Mouse (Mus musculus): ENCODE data around the gene Naa50. TPM values are rescaled to one million over a fixed set of nuclear protein-coding genes. Genes with fewer than 3 reads are reported as not detected.

Naa50 gene
- polyA plus RNA-seq, 1 experiment from 2014 or later = 121 TPM

DNA sequence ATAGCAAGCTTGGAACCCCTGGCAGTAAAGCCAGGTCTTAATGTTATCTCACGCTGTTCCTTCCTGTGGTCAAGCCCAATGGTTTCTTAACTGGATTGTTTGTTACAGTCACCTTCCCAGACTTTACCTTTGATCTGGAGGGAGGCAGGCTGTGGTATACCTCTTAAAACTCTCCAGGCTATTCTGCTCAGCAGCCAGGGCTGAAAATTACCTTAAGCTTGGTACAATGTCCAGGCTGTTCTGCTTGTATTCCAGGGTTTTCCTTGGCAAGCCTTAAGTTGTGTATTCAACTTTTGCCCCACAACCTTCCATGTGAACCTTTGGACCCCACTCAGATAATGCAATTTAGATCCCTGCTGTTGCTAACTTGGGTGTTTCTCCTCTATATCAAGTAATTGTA lies 35.4 kb downstream of the Naa50 start:
- H3K4me2 ChIP-seq = 0 out of 2 replicates have a peak overlapping the region, but pooled peaks have one; percentile 69
- H3K9ac ChIP-seq (replicated peaks) = no peak overlapping the region

DNA sequence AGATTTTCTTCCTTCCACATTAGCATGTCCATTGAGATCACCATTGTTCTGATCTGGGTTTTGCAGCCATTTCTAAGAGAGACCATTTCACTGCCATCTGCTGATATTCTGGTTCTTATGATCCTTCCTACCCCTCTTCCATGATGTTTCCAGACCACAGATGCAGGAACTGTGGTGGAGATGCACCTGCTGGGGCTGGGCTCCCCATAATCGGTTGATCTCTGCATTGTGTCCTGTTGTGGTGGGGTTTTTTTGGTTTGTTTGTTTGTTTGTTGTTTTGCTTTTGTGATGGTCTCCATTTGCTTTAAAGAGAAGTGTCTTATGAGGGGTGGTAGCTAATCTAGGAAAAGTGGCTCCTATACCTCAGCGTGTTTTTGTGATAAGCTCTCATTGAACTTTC lies 36.9 kb downstream of the Naa50 start:
- no peaks in the 10 kb centered on the region for H3K9me3 ChIP-seq
- ATAC-seq (ENCODE audit: insufficient number of reproducible peaks, insufficient read depth, low FRiP score, low TSS enrichment, low read depth) = no peak
- H3K27me3 ChIP-seq = no peaks in the 10 kb centered on the region
- peaks cover 17% of the 10 kb centered on the region for H3K4me1 ChIP-seq (replicated peaks)
- no peak overlapping the region for H3K9ac ChIP-seq (replicated peaks)
- 91% methylated on average over 2 of the region's 2 CpGs for WGBS
- peaks cover 2% of the 10 kb centered on the region; the same call in 1 of the 2 replicates for H3K36me3 ChIP-seq
- no peak overlapping the region for H3K27ac ChIP-seq
- no peak overlapping the region for H3K4me3 ChIP-seq (replicated peaks)
- H3K4me2 ChIP-seq = no peak overlapping the region

More for the DNA sequence above, 35.4 kb downstream of the Naa50 start:
- Histone ChIP-seq H3K4me1 (replicated peaks) (peaks cover 17% of the 10 kb centered on the region), H3K4me3 (replicated peaks) (no peak overlapping the region; the same call in 1 of the 2 replicates), H3K36me3 (no peaks in the 10 kb centered on the region), H3K9me3 (no peaks in the 10 kb centered on the region), H3K27ac (no peak overlapping the region), H3K27me3 (no peaks in the 10 kb centered on the region)
- ATAC-seq (ENCODE audit: insufficient number of reproducible peaks, insufficient read depth, low FRiP score, low TSS enrichment, low read depth) = no peak
- 54% methylated on average over 1 of the region's 1 CpGs for WGBS

DNA sequence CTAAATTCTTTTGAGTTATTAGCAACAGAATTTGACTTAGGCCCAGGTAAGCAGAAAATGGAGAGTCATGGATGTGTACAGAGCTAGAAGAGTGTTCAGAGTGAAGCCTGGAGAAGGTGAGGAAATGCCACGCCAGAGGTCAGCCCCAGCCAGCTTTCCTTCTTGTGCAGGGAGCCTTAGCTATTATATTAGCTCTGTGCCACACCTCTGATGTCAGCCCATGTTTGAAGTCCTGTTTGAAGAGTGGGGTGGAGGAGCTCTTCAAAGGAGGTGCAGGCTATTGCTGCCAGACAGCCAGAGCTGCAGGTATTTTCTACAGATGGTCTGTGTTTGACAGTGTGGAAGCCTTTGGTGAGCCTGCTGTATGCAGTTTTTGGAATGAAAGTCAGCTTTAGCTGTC lies 38.9 kb downstream of the Naa50 start:
- no peak for ATAC-seq (ENCODE audit: insufficient number of reproducible peaks, insufficient read depth, low FRiP score, low TSS enrichment, low read depth)

DNA sequence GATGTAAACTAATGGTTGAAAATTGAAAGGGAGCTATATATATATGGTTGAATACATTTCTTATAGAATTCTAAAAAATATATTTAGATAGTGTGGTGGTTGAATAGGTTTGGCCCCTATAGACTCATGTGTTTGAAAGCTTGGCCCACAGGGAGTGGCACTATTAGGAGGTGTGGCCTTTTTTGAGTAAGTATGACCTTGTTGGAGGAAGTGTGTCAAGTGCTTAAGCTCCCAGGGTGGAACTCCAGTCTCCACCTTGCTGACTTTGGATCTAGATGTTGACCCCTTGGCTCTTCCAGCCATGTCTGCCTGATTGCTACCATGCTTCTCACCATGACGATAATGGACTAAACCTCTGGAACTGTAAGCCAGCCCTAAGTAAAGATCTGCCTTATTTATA lies 43.0 kb downstream of the Naa50 start:
- peaks cover 12% of the 10 kb centered on the region for H3K4me1 ChIP-seq (replicated peaks)
- whole genome bisulfite sequencing = 91% methylated on average over 1 of the region's 1 CpGs
- H3K9me3 ChIP-seq = no peaks in the 10 kb centered on the region
- H3K27me3 ChIP-seq = no peaks in the 10 kb centered on the region
- H3K9ac ChIP-seq (replicated peaks) = no peak overlapping the region
- no peak for ATAC-seq (ENCODE audit: insufficient number of reproducible peaks, insufficient read depth, low FRiP score, low TSS enrichment, low read depth)
- H3K4me2 ChIP-seq = no peak overlapping the region
- H3K4me3 ChIP-seq (replicated peaks) = no peak overlapping the region
- H3K36me3 ChIP-seq = peaks cover 6% of the 10 kb centered on the region; the same call in 1 of the 2 replicates
- no peak overlapping the region for H3K27ac ChIP-seq

More for the DNA sequence above, 38.9 kb downstream of the Naa50 start:
- no peaks in the 10 kb centered on the region for H3K9me3 ChIP-seq
- WGBS = 50% methylated on average over 1 of the region's 1 CpGs
- peaks cover 6% of the 10 kb centered on the region; the same call in 1 of the 2 replicates for H3K36me3 ChIP-seq
- H3K4me1 ChIP-seq (replicated peaks) = peaks cover 17% of the 10 kb centered on the region
- no peak overlapping the region for H3K4me2 ChIP-seq
- H3K27ac ChIP-seq = no peak overlapping the region
- H3K4me3 ChIP-seq (replicated peaks) = no peak overlapping the region
- H3K9ac ChIP-seq (replicated peaks) = no peak overlapping the region
- no peaks in the 10 kb centered on the region for H3K27me3 ChIP-seq

DNA sequence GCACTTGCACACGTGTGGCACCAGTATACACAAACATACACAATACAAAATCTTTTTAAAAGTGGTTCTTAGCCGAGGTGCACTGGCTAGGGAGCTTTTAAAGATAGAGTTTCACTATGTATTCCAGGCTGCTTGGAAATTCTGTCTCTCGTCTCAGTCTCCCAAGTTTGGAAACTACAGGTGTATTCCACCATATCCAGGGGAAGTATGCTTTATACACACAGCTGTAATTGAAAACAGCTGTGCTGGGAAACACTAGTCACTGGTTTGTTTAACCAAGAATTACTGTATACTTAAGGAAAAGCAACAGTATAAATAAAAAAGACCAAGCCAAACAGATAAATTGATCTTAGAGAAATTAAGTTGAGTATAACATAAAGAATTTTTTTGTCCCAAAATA lies 45.1 kb downstream of the Naa50 start:
- H3K27ac ChIP-seq = peak overlapping the region; percentile 50; the same call in 1 of the 2 replicates
- H3K27me3 ChIP-seq = no peaks in the 10 kb centered on the region
- no peak overlapping the region for H3K4me2 ChIP-seq
- 42% methylated on average over 3 of the region's 3 CpGs for WGBS
- peaks cover 6% of the 10 kb centered on the region; the same call in 1 of the 2 replicates for H3K9me3 ChIP-seq
- H3K4me3 ChIP-seq (replicated peaks) = no peak overlapping the region
- ATAC-seq (ENCODE audit: insufficient number of reproducible peaks, insufficient read depth, low FRiP score, low TSS enrichment, low read depth) = 0 out of 2 replicates have a peak, but pooled peaks have one; percentile 37
- peaks cover 12% of the 10 kb centered on the region for H3K4me1 ChIP-seq (replicated peaks)
- peaks cover 12% of the 10 kb centered on the region for H3K36me3 ChIP-seq
- no peak overlapping the region for H3K9ac ChIP-seq (replicated peaks)

DNA sequence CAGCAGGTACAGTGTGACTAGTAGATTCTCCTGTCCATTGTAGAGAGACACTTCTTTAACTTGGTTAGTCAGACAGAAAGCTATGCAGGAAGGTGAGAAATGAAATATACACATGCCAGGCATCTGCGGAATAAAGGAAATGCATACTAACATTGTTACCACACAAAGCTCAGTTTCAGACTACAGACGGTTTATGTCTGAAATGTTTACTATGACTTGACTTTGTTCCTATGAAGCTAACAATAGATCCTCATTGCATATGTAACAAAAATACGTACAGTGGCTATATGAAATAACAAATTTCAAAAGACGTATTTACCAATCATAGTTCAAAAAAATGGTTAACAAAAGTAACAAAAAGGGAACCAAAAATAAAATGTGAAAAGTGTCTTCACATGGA lies 47.5 kb downstream of the Naa50 start:
- Histone ChIP-seq H3K36me3 (peaks cover 5% of the 10 kb centered on the region), H3K4me1 (replicated peaks) (peaks cover 12% of the 10 kb centered on the region), H3K27ac (no peak overlapping the region), H3K4me3 (replicated peaks) (no peak overlapping the region), H3K9ac (replicated peaks) (no peak overlapping the region), H3K4me2 (no peak overlapping the region), H3K9me3 (peaks cover 6% of the 10 kb centered on the region; the same call in 1 of the 2 replicates), H3K27me3 (no peaks in the 10 kb centered on the region)
- no peak for ATAC-seq (ENCODE audit: insufficient number of reproducible peaks, insufficient read depth, low FRiP score, low TSS enrichment, low read depth)
- 95% methylated on average over 4 of the region's 4 CpGs for WGBS

DNA sequence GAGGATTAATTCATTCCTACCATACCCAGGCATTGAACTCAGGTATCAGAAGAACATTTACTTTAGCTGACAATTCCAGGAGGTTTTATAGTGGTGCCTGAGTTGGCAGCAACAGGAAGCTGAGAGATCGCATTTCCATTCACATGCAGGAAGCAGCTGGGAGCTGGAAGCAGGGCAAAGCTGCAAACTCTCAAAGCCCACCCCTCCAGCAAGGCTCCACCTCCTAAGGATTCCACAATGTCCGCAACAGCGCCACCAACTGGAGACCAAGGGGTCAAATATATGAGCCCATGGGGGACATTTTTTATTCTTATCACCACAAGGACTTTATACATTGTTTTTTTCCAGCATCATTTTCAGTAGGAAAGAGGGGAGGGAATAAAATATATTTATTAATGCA lies 49.1 kb downstream of the Naa50 start:
- Histone ChIP-seq H3K4me3 (replicated peaks) (no peak overlapping the region), H3K27me3 (no peaks in the 10 kb centered on the region), H3K9me3 (peaks cover 6% of the 10 kb centered on the region; the same call in 1 of the 2 replicates), H3K9ac (replicated peaks) (no peak overlapping the region), H3K4me2 (no peak overlapping the region), H3K4me1 (replicated peaks) (peaks cover 12% of the 10 kb centered on the region), H3K36me3 (peaks cover 5% of the 10 kb centered on the region), H3K27ac (no peak overlapping the region)
- no peak for ATAC-seq (ENCODE audit: insufficient number of reproducible peaks, insufficient read depth, low FRiP score, low TSS enrichment, low read depth)
- 91% methylated on average over 3 of the region's 3 CpGs for WGBS

DNA sequence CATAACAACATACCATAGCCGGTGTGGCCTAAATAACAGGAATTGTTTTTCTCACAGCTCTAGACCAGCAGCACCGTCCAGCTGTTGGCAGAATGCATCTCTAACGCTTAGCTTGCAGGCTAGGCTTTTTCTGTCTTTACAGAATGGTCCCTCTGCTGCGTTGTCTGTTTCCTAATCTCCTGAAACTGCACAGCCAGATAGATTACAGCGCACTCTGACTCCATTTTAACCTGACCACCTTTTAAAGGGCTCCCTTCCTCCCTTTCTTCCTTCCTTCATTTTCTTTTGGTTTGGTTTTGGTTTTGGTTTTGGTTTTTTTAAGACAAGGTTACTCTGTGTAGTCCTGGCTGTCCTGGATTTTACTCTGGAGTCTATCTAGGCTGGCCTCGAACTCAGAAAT lies 50.4 kb downstream of the Naa50 start:
- peaks cover 5% of the 10 kb centered on the region for H3K36me3 ChIP-seq
- H3K27ac ChIP-seq = no peak overlapping the region
- H3K4me1 ChIP-seq (replicated peaks) = peaks cover 3% of the 10 kb centered on the region; the same call in 1 of the 2 replicates
- H3K4me3 ChIP-seq (replicated peaks) = no peak overlapping the region
- no peaks in the 10 kb centered on the region for H3K27me3 ChIP-seq
- WGBS = 90% methylated on average over 6 of the region's 6 CpGs
- no peak for ATAC-seq (ENCODE audit: insufficient number of reproducible peaks, insufficient read depth, low FRiP score, low TSS enrichment, low read depth)
- peaks cover 6% of the 10 kb centered on the region; the same call in 1 of the 2 replicates for H3K9me3 ChIP-seq
- no peak overlapping the region for H3K9ac ChIP-seq (replicated peaks)
- no peak overlapping the region for H3K4me2 ChIP-seq

DNA sequence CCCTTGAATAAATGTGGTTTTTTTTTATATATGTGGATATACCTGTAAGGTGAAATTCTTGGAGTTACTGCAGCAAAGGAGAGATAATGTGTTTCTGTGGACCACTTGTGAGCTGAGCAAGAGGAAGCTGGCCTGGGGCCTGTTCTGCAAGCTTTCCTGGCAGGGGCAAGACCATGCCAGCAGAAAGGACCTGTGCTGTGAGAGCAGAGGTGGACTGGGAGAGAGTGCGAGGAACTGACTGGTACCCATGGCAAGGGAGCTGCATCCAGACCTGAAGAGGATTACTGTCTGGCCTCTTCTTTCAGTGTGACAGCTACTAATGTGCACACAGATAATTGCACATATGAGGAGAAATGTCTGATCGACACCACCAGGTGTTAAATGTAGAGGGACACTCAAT lies 51.3 kb downstream of the Naa50 start:
- Histone ChIP-seq H3K9me3 (peaks cover 6% of the 10 kb centered on the region; the same call in 1 of the 2 replicates), H3K9ac (replicated peaks) (no peak overlapping the region), H3K4me2 (no peak overlapping the region), H3K27me3 (no peaks in the 10 kb centered on the region), H3K4me3 (replicated peaks) (no peak overlapping the region), H3K27ac (no peak overlapping the region), H3K36me3 (peaks cover 5% of the 10 kb centered on the region), H3K4me1 (replicated peaks) (no peaks in the 10 kb centered on the region)
- no peak for ATAC-seq (ENCODE audit: insufficient number of reproducible peaks, insufficient read depth, low FRiP score, low TSS enrichment, low read depth)
- WGBS = 97% methylated on average over 2 of the region's 2 CpGs

DNA sequence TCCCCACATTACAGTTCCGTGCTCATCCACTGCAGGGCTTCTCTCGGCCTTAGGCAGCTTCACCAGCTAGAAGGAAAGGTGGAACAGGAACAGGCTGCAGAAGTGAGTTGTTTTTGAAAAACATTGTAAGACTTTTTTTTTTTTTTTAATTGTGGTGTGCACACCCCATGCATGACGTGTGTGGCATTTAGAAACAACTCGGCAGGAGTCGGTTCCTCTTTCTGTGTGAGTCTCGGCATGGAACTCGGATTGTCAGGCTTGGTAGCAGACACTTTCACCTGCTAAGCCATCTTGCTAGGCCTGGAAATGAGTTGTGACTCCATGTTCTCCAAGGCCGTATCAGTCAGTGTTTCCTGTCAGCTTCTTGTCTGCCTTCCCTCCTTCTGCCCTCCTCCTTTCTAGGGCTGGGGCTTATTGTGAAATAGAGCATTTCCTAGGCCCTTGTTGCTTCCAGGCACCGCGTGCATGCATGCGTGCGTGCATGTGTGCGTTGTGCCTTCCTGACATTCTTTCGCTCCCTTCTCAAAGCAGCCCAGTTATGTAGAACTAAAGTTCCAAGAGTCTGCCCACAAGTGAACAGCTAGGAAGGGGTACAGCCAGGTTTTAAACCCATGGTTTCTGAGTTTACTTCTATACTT lies 59.6 kb downstream of the Naa50 start:
- Histone ChIP-seq H3K9ac (replicated peaks) (no peak overlapping the region; the same call in 1 of the 2 replicates), H3K36me3 (peaks cover 43% of the 10 kb centered on the region), H3K4me1 (replicated peaks) (no peaks in the 10 kb centered on the region), H3K27me3 (no peaks in the 10 kb centered on the region), H3K9me3 (no peaks in the 10 kb centered on the region), H3K4me3 (replicated peaks) (no peak overlapping the region), H3K27ac (no peak overlapping the region), H3K4me2 (no peak overlapping the region)
- WGBS = 94% methylated on average over 14 of the region's 14 CpGs
- ATAC-seq (ENCODE audit: insufficient number of reproducible peaks, insufficient read depth, low FRiP score, low TSS enrichment, low read depth) = no peak

DNA sequence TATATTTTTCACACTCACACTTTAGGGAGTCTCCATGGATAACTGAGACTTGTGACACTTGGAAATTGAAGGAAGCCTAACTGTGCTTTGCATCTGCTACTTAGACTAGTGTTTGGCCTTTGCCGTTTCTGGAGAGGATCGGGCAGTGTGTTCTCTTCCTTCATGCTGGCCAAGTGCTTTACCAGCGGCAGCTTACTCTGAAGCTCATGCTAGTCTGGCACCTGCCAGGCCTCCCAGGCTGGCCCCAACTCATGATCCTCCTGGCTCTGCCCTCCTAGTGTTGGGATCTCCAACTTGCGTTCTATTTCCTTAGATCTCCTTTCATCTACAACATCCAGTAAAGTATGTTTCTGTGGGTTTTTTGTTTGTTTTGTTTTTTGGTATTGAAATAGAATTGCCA lies 60.5 kb downstream of the Naa50 start:
- Histone ChIP-seq H3K9ac (replicated peaks) (no peak overlapping the region), H3K9me3 (no peaks in the 10 kb centered on the region), H3K27ac (no peak overlapping the region), H3K36me3 (peaks cover 48% of the 10 kb centered on the region), H3K27me3 (no peaks in the 10 kb centered on the region), H3K4me3 (replicated peaks) (no peak overlapping the region), H3K4me2 (no peak overlapping the region), H3K4me1 (replicated peaks) (no peaks in the 10 kb centered on the region)
- 89% methylated on average over 4 of the region's 4 CpGs for WGBS
- no peak for ATAC-seq (ENCODE audit: insufficient number of reproducible peaks, insufficient read depth, low FRiP score, low TSS enrichment, low read depth)

DNA sequence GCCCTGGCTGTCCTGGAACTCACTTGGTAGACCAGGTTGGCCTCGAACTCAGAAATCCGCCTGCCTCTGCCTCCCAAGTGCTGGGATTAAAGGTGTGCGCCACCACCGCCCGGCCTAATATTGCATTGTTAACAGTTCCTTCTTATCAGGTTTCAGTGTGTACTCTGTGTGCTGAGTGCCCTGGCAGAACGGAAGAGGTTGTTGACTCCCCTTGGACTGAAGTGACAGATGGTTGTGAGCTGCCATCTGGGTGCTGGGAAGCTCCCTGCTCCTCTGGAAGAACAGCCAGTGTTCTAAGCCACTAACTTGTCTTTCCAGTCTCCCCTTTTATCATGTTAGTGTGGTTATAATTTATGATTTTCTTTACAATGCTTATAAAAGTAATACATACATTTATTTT lies 64.7 kb downstream of the Naa50 start:
- no peaks in the 10 kb centered on the region for H3K27me3 ChIP-seq
- H3K4me1 ChIP-seq (replicated peaks) = no peaks in the 10 kb centered on the region
- ATAC-seq (ENCODE audit: insufficient number of reproducible peaks, insufficient read depth, low FRiP score, low TSS enrichment, low read depth) = no peak
- peaks cover 85% of the 10 kb centered on the region for H3K36me3 ChIP-seq
- no peak overlapping the region for H3K27ac ChIP-seq
- WGBS = 85% methylated on average over 6 of the region's 6 CpGs
- H3K9me3 ChIP-seq = no peaks in the 10 kb centered on the region
- no peak overlapping the region for H3K9ac ChIP-seq (replicated peaks)
- no peak overlapping the region for H3K4me3 ChIP-seq (replicated peaks)
- H3K4me2 ChIP-seq = no peak overlapping the region

Data from limb, embryonic 12.5 days (tissue).